Mouse (Mus musculus) C2C12 (cell line): Measurements from ENCODE around the gene Spen. TPM values are rescaled to one million over a fixed set of nuclear protein-coding genes. Genes with fewer than 3 reads are reported as not detected.

Experiments
- H3K27me3 ChIP-seq: one replicate; pipeline ENCODE4 v1.6.1; 2011; ENCODE audit not compliant: control insufficient read depth, insufficient read depth, insufficient read length
- H3K36me3 ChIP-seq: one replicate; pipeline ENCODE4 v1.6.1; 2011; ENCODE audit not compliant: control insufficient read depth, insufficient read depth
- H3K4me3 ChIP-seq: one replicate; pipeline ENCODE4 v1.5.1; 2011; ENCODE audit warnings: mild to moderate bottlenecking, control low read depth; ENCODE audit not compliant: poor library complexity, insufficient read depth, severe bottlenecking
- H3K79me2 ChIP-seq: one replicate; pipeline ENCODE4 v1.6.1; 2011; ENCODE audit not compliant: control insufficient read depth, insufficient read depth
- H3K79me3 ChIP-seq: one replicate; pipeline ENCODE4 v1.6.1; 2011; ENCODE audit warnings: low read depth, control low read depth
- H3ac ChIP-seq: one replicate; pipeline ENCODE3; 2011; ENCODE audit warnings: low read depth; ENCODE audit not compliant: control insufficient read depth, insufficient read length
- CEBPB ChIP-seq: IDR thresholded peaks from one replicate; pipeline ENCODE4 v1.6.1; 2011; ENCODE audit warnings: low read depth, mild to moderate bottlenecking, control low read depth, moderate library complexity
- CTCF ChIP-seq: IDR thresholded peaks from one replicate; pipeline ENCODE4 v1.5.1; 2011; ENCODE audit not compliant: control insufficient read depth, insufficient read depth, insufficient read length
- FOSL1 ChIP-seq: IDR thresholded peaks from one replicate; pipeline ENCODE4 v1.8.0; 2011; ENCODE audit warnings: mild to moderate bottlenecking, low read length; ENCODE audit not compliant: poor library complexity, insufficient read depth, severe bottlenecking
- MAX ChIP-seq: IDR thresholded peaks from one replicate; pipeline ENCODE4 v1.6.1; 2011; ENCODE audit warnings: mild to moderate bottlenecking, control low read depth
- MYOD1 ChIP-seq: IDR thresholded peaks from one replicate; pipeline ENCODE4 v1.6.1; 2011; ENCODE audit warnings: low read depth; ENCODE audit not compliant: control insufficient read depth, insufficient read length
- MYOG ChIP-seq: IDR thresholded peaks from one replicate; pipeline ENCODE4 v1.6.1; 2011; ENCODE audit not compliant: control insufficient read depth, insufficient read length; ENCODE audit errors: extremely low read depth
- USF1 ChIP-seq: IDR thresholded peaks from one replicate; pipeline ENCODE4 v1.6.1; 2011; ENCODE audit warnings: low read depth, mild to moderate bottlenecking, control low read depth, moderate library complexity
- polyA plus RNA-seq: library from polyadenylated mRNA; unstranded; fragments of >200 nt; fragmentation: generic; extraction: Trizol; gene quantifications from one replicate; pipeline ENCODE4 v1.2.1, GENCODE M21; 2012; ENCODE audit warnings: missing spikeins

Spen gene
- polyA plus RNA-seq, 1 experiment = 12.1 TPM

GRCm38 (mm10) chr4:141421423-141421822 is 117.0 kb downstream of the Spen start:
- TF ChIP-seq FOSL1 = no peak
- TF ChIP-seq MYOD1 = no peak
- no peak for TF ChIP-seq USF1
- no peak for TF ChIP-seq MYOG
- no peak for TF ChIP-seq MAX
- TF ChIP-seq CEBPB = no peak
- no peak for TF ChIP-seq CTCF
- no peaks in the 10 kb centered on the region for H3K27me3 ChIP-seq
- no peak overlapping the region for H3K4me3 ChIP-seq

GRCm38 (mm10) chr4:141420886-141421285 is 117.5 kb downstream of the Spen start:
- H3K79me2 ChIP-seq = no peaks in the 10 kb centered on the region
- no peaks in the 10 kb centered on the region for H3K27me3 ChIP-seq
- H3K79me3 ChIP-seq = no peaks in the 10 kb centered on the region
- H3K36me3 ChIP-seq = no peaks in the 10 kb centered on the region
- H3ac ChIP-seq = no peak overlapping the region
- H3K4me3 ChIP-seq = no peak overlapping the region
- no peak for TF ChIP-seq MAX
- TF ChIP-seq FOSL1 = no peak
- no peak for TF ChIP-seq MYOG
- no peak for TF ChIP-seq MYOD1
- TF ChIP-seq USF1 = no peak

More at GRCm38 (mm10) chr4:141421423-141421822, 117.0 kb downstream of the Spen start:
- Histone ChIP-seq H3K79me2 (no peaks in the 10 kb centered on the region), H3ac (no peak overlapping the region), H3K79me3 (no peaks in the 10 kb centered on the region), H3K36me3 (no peaks in the 10 kb centered on the region)

GRCm38 (mm10) chr4:141420192-141420829 is 118.1 kb downstream of the Spen start, which contains the start of gene Hspb7:
Gene Hspb7 (plus strand): TSS chr4:141420779.
- Histone ChIP-seq H3ac (no peak within 1 kb of the TSS), H3K36me3 (no peaks in the 10 kb centered on the region), H3K27me3 (no peaks in the 10 kb centered on the region), H3K79me3 (no peaks in the 10 kb centered on the region), H3K4me3 (no peak within 1 kb of the TSS), H3K79me2 (no peaks in the 10 kb centered on the region)
- TF ChIP-seq MYOG = no peak
- no peak for TF ChIP-seq USF1
- TF ChIP-seq MAX = no peak

GRCm38 (mm10) chr4:141419398-141420191 is 118.8 kb downstream of the Spen start:
- Histone ChIP-seq H3K79me3 (no peaks in the 10 kb centered on the region), H3K79me2 (no peaks in the 10 kb centered on the region), H3K36me3 (no peaks in the 10 kb centered on the region), H3ac (no peak overlapping the region), H3K27me3 (no peaks in the 10 kb centered on the region), H3K4me3 (no peak overlapping the region)
- TF ChIP-seq MYOD1 (no peak), MAX (no peak), USF1 (no peak), FOSL1 (no peak), MYOG (no peak), CEBPB (no peak), CTCF (no peak)

Other genes starting within 250 kb of the Spen start
- gene Epha2, start 237.4 kb downstream of the Spen start, polyA plus RNA-seq = 129 TPM
- 1.9 TPM for gene Fam131c, start 170.4 kb downstream of the Spen start, polyA plus RNA-seq
- not detected for gene Clcnka, start 139.9 kb downstream of the Spen start, polyA plus RNA-seq
- not detected for gene Clcnkb, start 122.6 kb downstream of the Spen start, polyA plus RNA-seq
- 0.30 TPM for gene Hspb7, start 117.8 kb downstream of the Spen start, polyA plus RNA-seq
- gene Srarp, start 102.5 kb downstream of the Spen start, polyA plus RNA-seq = not detected
- gene Zbtb17, start 93.9 kb downstream of the Spen start, polyA plus RNA-seq = 30.3 TPM
- 49.8 TPM for gene Fblim1, start 67.5 kb upstream of the Spen start, polyA plus RNA-seq
- gene Tmem82, start 80.0 kb upstream of the Spen start, polyA plus RNA-seq = not detected
- gene Slc25a34, start 85.2 kb upstream of the Spen start, polyA plus RNA-seq = 0.13 TPM
- 13.1 TPM for gene Plekhm2, start 126.3 kb upstream of the Spen start, polyA plus RNA-seq
- gene Rsc1a1, start 147.0 kb upstream of the Spen start, polyA plus RNA-seq = 5.4 TPM
- gene Ddi2, start 184.8 kb upstream of the Spen start, polyA plus RNA-seq = 12.8 TPM
- not detected for gene Agmat, start 208.1 kb upstream of the Spen start, polyA plus RNA-seq